Mouse (Mus musculus) forebrain, embryonic 11.5 days (tissue): Measurements from ENCODE around the gene Syap1. TPM values are rescaled to one million over a fixed set of nuclear protein-coding genes. Genes with fewer than 3 reads are reported as not detected.
A peak's percentile ranks its signal among the peaks of the same experiment; 100 is the strongest.
"Not testable (repeated sequence)": the region's sequence is repeated elsewhere in the genome, so short reads cannot be mapped to it uniquely, and the experiment has no call there.

Experiments
- ATAC-seq: fragments of 200-750 bp; cut with Nextera tagmentation; replicated peaks from 2 replicates; pipeline ENCODE4 v1.8.0; 2017; ENCODE audit warnings: moderate TSS enrichment; ENCODE audit not compliant: low FRiP score
- DNase-seq: peaks from one replicate; pipeline ENCODE4 v3.0.0-alpha.2; 2017; ENCODE audit warnings: low spot score
- H3K27ac ChIP-seq: fragments of 300-500 bp; sonication (generic); 2 replicates; pipeline ENCODE4 v1.5.1; 2014; ENCODE audit warnings: low read depth, low read length
- H3K27me3 ChIP-seq: fragments of 300-500 bp; sonication (generic); 2 replicates; pipeline ENCODE4 v1.6.1; 2014; ENCODE audit warnings: mild to moderate bottlenecking, low read length, mixed read lengths; ENCODE audit not compliant: control insufficient read depth, insufficient read depth
- H3K36me3 ChIP-seq: fragments of 300-500 bp; sonication (generic); 2 replicates; pipeline ENCODE4 v1.6.1; 2014; ENCODE audit warnings: mild to moderate bottlenecking, low read length, moderate library complexity, mixed read lengths; ENCODE audit not compliant: control insufficient read depth, insufficient read depth
- H3K4me1 ChIP-seq: fragments of 300-500 bp; sonication (generic); replicated peaks from 2 replicates; pipeline ENCODE4 v1.6.1; 2014; ENCODE audit warnings: low read length, mixed read lengths; ENCODE audit not compliant: control insufficient read depth, insufficient read depth
- H3K4me2 ChIP-seq: fragments of 300-500 bp; sonication (generic); 2 replicates; pipeline ENCODE4 v1.6.1; 2014; ENCODE audit warnings: low read depth, mild to moderate bottlenecking, low read length, moderate library complexity, mixed read lengths; ENCODE audit not compliant: severe bottlenecking
- H3K4me3 ChIP-seq: fragments of 300-500 bp; sonication (generic); 2 replicates; pipeline ENCODE4 v1.5.1; 2014; ENCODE audit warnings: low read depth, low read length
- H3K9ac ChIP-seq: fragments of 300-500 bp; sonication (generic); 2 replicates; pipeline ENCODE4 v1.6.1; 2014; ENCODE audit warnings: low read length
- H3K9me3 ChIP-seq: fragments of 300-500 bp; sonication (generic); 2 replicates; pipeline ENCODE4 v1.6.1; 2016; ENCODE audit warnings: low read length, mixed read lengths; ENCODE audit not compliant: control insufficient read depth
- WGBS: fragments of 180-500 bp; shearing (Covaris S2); extraction: QIAGEN DNeasy Blood & Tissue Kit; methylation state at CpG from one replicate; pipeline ENCODE4 v1.1.7; 2014; 5-methylcytosine and 5-hydroxymethylcytosine counted together
- polyA plus RNA-seq: library from polyadenylated mRNA; unstranded; fragments of >200 nt; fragmentation: Nextera tagmentation; extraction: Ambion mirVana; gene quantifications from 2 replicates; pipeline ENCODE4 v1.2.1, GENCODE M21; 2014

The Syap1 gene
- polyA plus RNA-seq, 1 experiment from 2014 or later, result 31.8 TPM

DNA sequence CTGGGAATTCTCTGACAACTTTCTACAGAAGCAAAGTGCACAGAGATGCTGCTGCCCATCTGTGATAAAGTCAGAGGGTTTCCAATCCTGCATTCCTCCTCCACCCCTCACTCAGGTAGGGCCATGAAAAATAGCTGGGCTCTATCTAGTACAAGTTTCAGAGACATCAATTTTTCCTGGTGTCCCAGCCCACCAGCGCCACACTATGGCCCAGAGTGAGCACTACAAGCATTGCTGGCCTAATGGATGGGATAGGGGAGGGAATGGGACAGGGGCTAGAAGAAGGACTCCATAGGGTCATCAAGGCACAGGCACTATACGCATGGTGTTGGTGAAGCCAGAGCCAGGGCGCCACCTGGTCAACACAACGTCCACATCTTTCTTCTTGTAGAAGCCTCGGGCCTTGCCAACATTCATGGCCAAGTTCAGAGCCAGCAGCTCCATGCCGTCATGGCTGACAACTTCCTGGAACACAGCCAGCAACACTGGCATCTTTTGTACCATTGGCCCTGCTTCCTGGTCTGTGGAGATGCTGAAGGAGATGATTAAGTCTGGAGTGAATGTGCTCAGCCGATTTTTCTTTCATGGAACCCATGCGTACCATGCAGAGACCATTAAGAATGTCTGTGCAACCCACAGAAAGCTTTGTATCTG is 43.7 kb downstream of the Syap1 start:
- DNase-seq, result no peak
- ATAC-seq, result no peak
- H3K4me1 ChIP-seq, result no peaks in the 10 kb centered on the region
- no peak overlapping the region for H3K27ac ChIP-seq
- H3K4me3 ChIP-seq, result no peak overlapping the region
- no peak overlapping the region for H3K9ac ChIP-seq
- no peaks in the 10 kb centered on the region for H3K27me3 ChIP-seq
- no peak overlapping the region for H3K4me2 ChIP-seq
- H3K9me3 ChIP-seq, result no peaks in the 10 kb centered on the region
- H3K36me3 ChIP-seq, result no peaks in the 10 kb centered on the region
- 69% methylated on average over 8 of the region's 8 CpGs for WGBS

DNA sequence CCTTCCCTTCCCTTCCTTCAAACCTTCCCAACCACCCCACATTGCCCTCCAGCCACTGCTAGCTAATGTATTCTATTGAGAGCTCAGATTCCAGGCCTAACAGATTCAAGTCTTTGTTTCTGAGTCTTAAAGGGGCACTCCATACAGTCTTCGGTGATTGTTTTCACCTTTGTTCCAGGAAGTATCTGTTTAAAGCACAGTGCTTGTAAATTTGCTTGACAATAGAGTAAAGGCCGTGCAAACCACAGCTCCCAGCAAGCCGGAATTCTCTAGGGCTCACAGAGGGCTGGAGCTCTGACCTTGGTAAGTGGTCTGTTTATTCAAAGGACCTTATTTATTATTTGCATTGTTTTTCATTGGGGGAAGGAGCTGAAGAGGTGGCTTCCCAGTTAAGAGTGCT is 56.1 kb downstream of the Syap1 start:
- Histone ChIP-seq H3K27me3 (no peaks in the 10 kb centered on the region), H3K4me3 (no peak overlapping the region), H3K4me1 (no peaks in the 10 kb centered on the region), H3K36me3 (no peaks in the 10 kb centered on the region), H3K9ac (no peak overlapping the region), H3K9me3 (no peaks in the 10 kb centered on the region), H3K27ac (peak overlapping the region; percentile 31; the same call in 1 of the 2 replicates), H3K4me2 (no peak overlapping the region)
- WGBS, result 25% methylated on average over 3 of the region's 3 CpGs
- ATAC-seq (no peak), DNase-seq (no peak)

DNA sequence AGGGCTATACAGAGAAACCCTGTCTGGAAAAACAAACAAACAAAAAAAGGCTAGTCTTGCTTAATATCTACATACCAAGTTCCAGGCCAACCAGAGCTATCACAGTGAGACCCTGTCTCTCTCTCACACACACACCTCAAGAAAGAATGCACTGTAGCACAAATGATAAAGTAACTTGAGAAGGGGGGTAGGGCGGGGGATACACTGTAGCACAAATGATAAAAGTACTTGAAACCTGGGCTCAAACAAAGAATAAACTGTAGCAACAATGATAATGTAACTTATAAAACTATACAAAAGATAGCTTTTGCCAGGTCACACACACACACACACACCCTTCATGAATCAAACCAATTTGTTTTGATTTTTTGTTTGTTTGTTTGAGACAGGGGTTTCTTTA is 56.7 kb downstream of the Syap1 start:
- 65% methylated on average over 1 of the region's 1 CpGs for WGBS
- DNase-seq (no peak), ATAC-seq (no peak)
- Histone ChIP-seq H3K4me3 (no peak overlapping the region), H3K4me1 (no peaks in the 10 kb centered on the region), H3K9me3 (no peaks in the 10 kb centered on the region), H3K27ac (peak overlapping the region; percentile 31; the same call in 1 of the 2 replicates), H3K4me2 (no peak overlapping the region), H3K9ac (no peak overlapping the region), H3K27me3 (no peaks in the 10 kb centered on the region), H3K36me3 (no peaks in the 10 kb centered on the region)

DNA sequence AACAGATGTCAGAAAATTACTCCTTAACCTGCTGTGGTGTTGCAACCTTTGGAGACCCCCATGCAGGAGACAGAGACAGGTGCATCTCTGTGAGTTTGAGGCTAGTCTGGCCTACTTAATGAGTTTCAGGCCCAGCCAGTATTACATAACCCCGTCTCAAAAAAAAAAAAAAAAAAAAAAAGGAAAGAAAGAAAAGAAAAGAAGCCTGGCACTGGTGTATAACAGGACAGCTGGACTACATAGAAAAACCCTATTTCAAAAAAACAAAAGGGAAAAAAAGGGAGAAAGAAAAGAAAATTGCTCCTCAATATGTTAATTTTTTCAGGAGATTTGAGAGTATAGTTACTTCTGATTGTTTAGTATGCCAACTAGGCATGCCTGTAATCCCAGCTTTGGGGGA is 57.2 kb downstream of the Syap1 start:
- H3K27ac ChIP-seq, result no peak overlapping the region
- 15% methylated on average over 1 of the region's 1 CpGs for WGBS
- no peak overlapping the region for H3K9ac ChIP-seq
- H3K4me1 ChIP-seq, result no peaks in the 10 kb centered on the region
- no peaks in the 10 kb centered on the region for H3K27me3 ChIP-seq
- no peak for DNase-seq
- H3K4me2 ChIP-seq, result no peak overlapping the region
- no peak overlapping the region for H3K4me3 ChIP-seq
- H3K9me3 ChIP-seq, result no peaks in the 10 kb centered on the region
- no peaks in the 10 kb centered on the region for H3K36me3 ChIP-seq
- no peak for ATAC-seq

DNA sequence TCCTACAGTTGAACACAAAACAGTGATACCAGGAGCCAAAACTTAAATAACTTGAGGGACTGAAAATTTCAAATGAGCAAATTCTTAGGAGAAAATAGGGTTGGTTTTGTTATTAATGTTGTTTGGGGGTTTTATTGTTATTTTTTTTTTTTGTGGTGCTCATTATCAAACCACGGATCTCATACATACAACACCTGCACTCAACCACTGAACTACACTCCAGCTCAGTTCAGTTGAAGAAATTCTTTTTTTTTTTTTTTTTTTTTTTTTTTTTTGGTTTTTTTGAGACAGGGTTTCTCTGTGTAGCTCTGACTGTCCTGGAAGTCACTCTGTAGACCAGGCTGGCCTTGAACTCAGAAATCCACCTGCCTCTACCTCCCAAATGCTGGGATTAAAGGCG is 57.9 kb downstream of the Syap1 start:
- not testable (repeated sequence) for H3K4me3 ChIP-seq, DNase-seq, H3K27ac ChIP-seq, H3K9ac ChIP-seq, H3K4me2 ChIP-seq, H3K9me3 ChIP-seq, ATAC-seq, H3K36me3 ChIP-seq, H3K27me3 ChIP-seq, H3K4me1 ChIP-seq
- WGBS, result 76% methylated on average over 2 of the region's 2 CpGs

DNA sequence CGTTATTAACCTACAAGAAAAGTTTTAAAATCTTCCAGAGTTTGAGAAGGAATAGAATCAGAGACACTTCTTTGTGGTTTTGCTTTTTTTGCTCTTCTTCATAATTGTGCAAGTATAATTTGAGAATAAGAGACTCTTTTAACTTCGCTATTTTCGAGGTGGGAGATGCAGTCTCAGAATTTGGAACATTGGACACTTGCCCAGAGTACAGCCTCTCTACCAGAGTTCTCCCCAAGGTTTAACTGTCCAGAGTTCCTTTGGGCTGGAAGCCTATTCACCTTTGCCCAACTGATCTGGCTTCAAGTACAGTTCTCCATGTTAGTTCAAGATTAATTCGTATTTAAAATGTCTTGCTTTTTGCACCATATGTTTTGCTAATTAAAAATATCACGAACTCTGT is 58.5 kb downstream of the Syap1 start:
- H3K27me3 ChIP-seq, result no peaks in the 10 kb centered on the region
- H3K4me3 ChIP-seq, result peak overlapping the region; percentile 54
- no peaks in the 10 kb centered on the region for H3K4me1 ChIP-seq
- H3K27ac ChIP-seq, result no peak overlapping the region
- peak overlapping the region; percentile 33; the same call in 1 of the 2 replicates for H3K4me2 ChIP-seq
- ATAC-seq, result no peak; the same call in 1 of the 2 replicates
- peak overlapping the region; percentile 32; the same call in 1 of the 2 replicates for H3K9ac ChIP-seq
- no peak for DNase-seq
- H3K36me3 ChIP-seq, result no peaks in the 10 kb centered on the region
- no peaks in the 10 kb centered on the region for H3K9me3 ChIP-seq
- 44% methylated on average over 5 of the region's 5 CpGs for WGBS

DNA sequence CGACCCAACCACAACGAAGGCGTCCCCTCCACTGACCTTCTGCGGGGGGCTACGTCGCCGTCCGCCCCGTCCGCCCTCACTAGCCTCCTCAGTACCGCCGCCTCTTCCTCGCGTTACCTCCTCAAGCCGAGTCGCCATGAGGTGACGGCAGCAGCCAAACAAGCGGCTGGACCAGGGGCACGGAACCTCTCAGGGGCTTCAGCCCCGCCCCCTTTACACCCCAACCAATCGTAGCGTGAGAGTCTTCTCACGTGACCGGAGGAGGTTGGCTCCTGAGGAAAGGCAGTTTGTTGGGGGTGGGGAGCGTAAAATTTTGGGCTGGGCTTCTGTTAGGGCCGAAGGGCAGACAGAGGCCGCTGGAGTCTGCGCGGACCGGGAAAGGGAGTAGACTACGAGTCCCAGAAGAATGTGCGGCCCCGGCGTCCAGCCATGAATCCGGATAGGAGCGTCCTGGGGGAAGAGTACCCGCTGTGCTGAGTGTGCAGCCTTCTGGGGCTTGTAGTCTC is 59.0 kb downstream of the Syap1 start, which contains the start of gene Txlng:
Gene Txlng, minus strand, starts transcription at position 252 of the 506 bp plus-strand sequence.
- H3K4me1 ChIP-seq, result no peaks in the 10 kb centered on the region
- peak; percentile 93 for DNase-seq
- no peaks in the 10 kb centered on the region for H3K36me3 ChIP-seq
- no peaks in the 10 kb centered on the region for H3K9me3 ChIP-seq
- H3K27me3 ChIP-seq, result no peaks in the 10 kb centered on the region
- WGBS, result 17% methylated on average over 26 of the region's 37 CpGs
- H3K4me2 ChIP-seq, result peak within 1 kb of the TSS; percentile 71
- ATAC-seq, result peak; percentile 97
- H3K9ac ChIP-seq, result peak within 1 kb of the TSS; percentile 51
- H3K27ac ChIP-seq, result no peak within 1 kb of the TSS
- H3K4me3 ChIP-seq, result peak within 1 kb of the TSS; percentile 54

DNA sequence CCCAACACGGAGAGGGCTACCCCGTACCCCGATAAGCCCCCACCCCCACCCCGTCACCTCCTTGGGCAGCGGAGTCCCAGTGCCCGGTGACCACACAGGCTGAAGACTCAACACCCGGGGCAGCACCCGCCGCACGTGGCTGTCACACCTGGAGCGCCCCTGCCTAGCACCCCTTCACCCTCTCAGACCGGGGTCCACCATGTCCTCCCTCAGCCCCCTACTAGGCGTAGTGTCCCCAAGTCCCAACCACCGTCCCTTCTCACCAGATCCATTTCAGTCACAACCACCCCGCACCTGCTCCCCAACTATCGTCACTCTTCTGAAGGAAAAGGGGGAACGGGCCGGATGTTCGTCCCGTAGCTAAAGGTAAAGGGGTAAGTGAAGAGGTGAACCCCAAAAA is 59.5 kb downstream of the Syap1 start:
- peak overlapping the region; percentile 51 for H3K9ac ChIP-seq
- no peaks in the 10 kb centered on the region for H3K27me3 ChIP-seq
- H3K4me3 ChIP-seq, result peak overlapping the region; percentile 54
- H3K4me1 ChIP-seq, result no peaks in the 10 kb centered on the region
- peak; percentile 59 for DNase-seq
- H3K4me2 ChIP-seq, result peak overlapping the region; percentile 71
- ATAC-seq, result peak; percentile 53
- H3K27ac ChIP-seq, result no peak overlapping the region
- no peaks in the 10 kb centered on the region for H3K9me3 ChIP-seq
- 21% methylated on average over 14 of the region's 20 CpGs for WGBS
- H3K36me3 ChIP-seq, result no peaks in the 10 kb centered on the region

DNA sequence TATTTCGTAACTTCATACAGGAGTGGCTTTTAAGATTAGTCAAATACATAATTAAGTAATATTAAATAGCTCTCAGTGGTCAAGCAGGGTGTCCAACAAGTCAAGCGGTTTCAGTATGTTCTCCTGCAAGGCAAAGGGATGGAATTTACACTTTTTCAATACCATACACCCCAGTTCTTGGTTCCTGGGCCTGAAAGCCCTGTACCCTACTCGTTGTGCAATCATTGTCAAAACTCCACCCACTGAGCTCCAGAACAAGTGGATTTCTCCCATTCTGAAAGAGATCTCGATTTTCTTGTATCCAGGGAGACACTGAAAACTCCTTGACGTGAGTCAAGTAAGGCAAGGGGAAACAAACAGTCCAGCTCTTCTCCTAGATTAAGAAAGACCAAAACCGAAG is 60.2 kb downstream of the Syap1 start:
- H3K27me3 ChIP-seq, result no peaks in the 10 kb centered on the region

More for the DNA sequence above, 60.2 kb downstream of the Syap1 start:
- no peaks in the 10 kb centered on the region for H3K36me3 ChIP-seq
- ATAC-seq (no peak), DNase-seq (no peak)
- H3K4me2 ChIP-seq, result peak overlapping the region; percentile 71
- no peaks in the 10 kb centered on the region for H3K4me1 ChIP-seq
- peak overlapping the region; percentile 51; the same call in 1 of the 2 replicates for H3K9ac ChIP-seq
- WGBS, result 47% methylated on average over 6 of the region's 6 CpGs
- peak overlapping the region; percentile 54 for H3K4me3 ChIP-seq
- no peak overlapping the region for H3K27ac ChIP-seq
- no peaks in the 10 kb centered on the region for H3K9me3 ChIP-seq
